Mouse (Mus musculus): ENCODE data around the gene Emid1. TPM values are rescaled to one million over a fixed set of nuclear protein-coding genes. Genes with fewer than 3 reads are reported as not detected.
A peak's percentile ranks its signal among the peaks of the same experiment; 100 is the strongest.

The Emid1 gene
- polyA plus RNA-seq, 1 experiment from 2014 or later = 48.7 TPM

- DNase-seq (ENCODE audit: low spot score) (no peak), ATAC-seq (ENCODE audit: low FRiP score, low TSS enrichment) (peak; percentile 22; the same call in 1 of the 2 replicates)
- no peak for TF ChIP-seq CTCF (IDR thresholded peaks at IDR 0.05; ENCODE audit: low read depth)
- no peak for TF ChIP-seq EP300 (optimal IDR thresholded peaks at IDR 0.05)
- Histone ChIP-seq H3K27ac (replicated peaks) (no peak overlapping the region), H3K9ac (ENCODE audit: low read length) (peak overlapping the region; percentile 38; the same call in 1 of the 2 replicates), H3K36me3 (ENCODE audit: control insufficient read depth, insufficient read depth, low read length) (no peaks in the 10 kb centered on the region), H3K4me3 (ENCODE audit: low read depth, low read length) (no peak overlapping the region), H3K27me3 (ENCODE audit: control insufficient read depth, insufficient read depth, low read length) (no peaks in the 10 kb centered on the region), H3K4me2 (replicated peaks; ENCODE audit: low read depth) (peak overlapping the region; percentile 25; the same call in 1 of the 2 replicates), H3K4me1 (replicated peaks; ENCODE audit: control insufficient read depth, insufficient read depth) (peaks cover 9% of the 10 kb centered on the region), H3K9me3 (ENCODE audit: control insufficient read depth, low read length) (no peaks in the 10 kb centered on the region)
- 29% methylated on average over 7 of the region's 7 CpGs for WGBS
Measured at GRCm38 (mm10) chr11:5149249-5149648, 2.8 kb downstream of the Emid1 start.

DNA sequence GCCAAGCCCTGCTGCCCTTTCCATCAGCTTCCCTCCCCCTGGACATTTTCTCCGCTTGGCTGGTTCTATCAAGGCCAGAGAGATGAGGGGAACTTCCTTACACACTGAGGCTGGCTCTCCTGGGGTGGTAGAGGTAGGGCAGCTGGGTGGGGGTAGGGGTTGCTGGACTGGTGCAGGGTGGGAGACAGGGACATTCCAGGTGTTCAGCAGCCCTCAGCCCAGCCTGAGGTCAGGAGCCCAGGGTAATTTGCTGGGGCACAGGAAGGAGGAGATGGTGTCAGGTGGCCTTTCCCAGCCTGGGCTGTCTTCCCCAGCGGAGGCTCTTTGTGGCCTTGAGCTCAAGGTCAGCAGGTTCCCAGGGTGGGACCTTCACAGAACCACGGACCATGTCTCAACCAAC, 6.5 kb downstream of the Emid1 start:
- Histone ChIP-seq H3K9me3 (ENCODE audit: control insufficient read depth, low read length) (no peaks in the 10 kb centered on the region), H3K4me1 (replicated peaks; ENCODE audit: control insufficient read depth, insufficient read depth) (peaks cover 9% of the 10 kb centered on the region), H3K9ac (ENCODE audit: low read length) (no peak overlapping the region), H3K27ac (replicated peaks) (no peak overlapping the region), H3K4me2 (replicated peaks; ENCODE audit: low read depth) (no peak overlapping the region), H3K36me3 (ENCODE audit: control insufficient read depth, insufficient read depth, low read length) (no peaks in the 10 kb centered on the region), H3K4me3 (ENCODE audit: low read depth, low read length) (no peak overlapping the region), H3K27me3 (ENCODE audit: control insufficient read depth, insufficient read depth, low read length) (no peaks in the 10 kb centered on the region)
- DNase-seq (ENCODE audit: low spot score) = no peak
- no peak for ATAC-seq (ENCODE audit: low FRiP score, low TSS enrichment)
- TF ChIP-seq CTCF (IDR thresholded peaks at IDR 0.05; ENCODE audit: low read depth) (no peak), EP300 (optimal IDR thresholded peaks at IDR 0.05) (no peak)
- 76% methylated on average over 3 of the region's 3 CpGs for WGBS

DNA sequence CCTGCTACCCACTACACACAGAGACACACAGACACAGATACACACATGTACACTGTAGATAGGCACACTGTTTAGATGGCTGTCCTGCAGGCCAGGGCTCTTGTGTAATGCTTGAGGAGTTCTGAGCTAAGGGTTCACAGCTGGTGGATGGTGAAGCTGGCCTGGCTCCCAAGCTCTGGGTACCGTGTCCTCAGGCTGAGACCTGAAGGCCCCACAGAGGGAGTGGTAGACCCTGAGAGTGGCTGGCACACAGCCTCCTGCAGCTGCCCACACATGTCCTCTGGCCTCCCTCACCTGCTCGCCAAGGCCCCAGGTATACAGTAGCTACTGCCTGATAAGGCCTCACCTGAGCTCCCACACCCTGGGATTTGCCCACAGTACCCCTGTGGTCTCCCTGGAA, 10.1 kb downstream of the Emid1 start:
- WGBS = 49% methylated on average over 2 of the region's 2 CpGs
- Histone ChIP-seq H3K4me3 (ENCODE audit: low read depth, low read length) (no peak overlapping the region), H3K9ac (ENCODE audit: low read length) (no peak overlapping the region), H3K27ac (replicated peaks) (no peak overlapping the region), H3K27me3 (ENCODE audit: control insufficient read depth, insufficient read depth, low read length) (no peaks in the 10 kb centered on the region), H3K36me3 (ENCODE audit: control insufficient read depth, insufficient read depth, low read length) (no peaks in the 10 kb centered on the region), H3K4me1 (replicated peaks; ENCODE audit: control insufficient read depth, insufficient read depth) (peaks cover 12% of the 10 kb centered on the region; the same call in 1 of the 2 replicates), H3K4me2 (replicated peaks; ENCODE audit: low read depth) (no peak overlapping the region), H3K9me3 (ENCODE audit: control insufficient read depth, low read length) (no peaks in the 10 kb centered on the region)
- no peak for TF ChIP-seq CTCF (IDR thresholded peaks at IDR 0.05; ENCODE audit: low read depth)
- TF ChIP-seq EP300 (optimal IDR thresholded peaks at IDR 0.05) = no peak
- DNase-seq (ENCODE audit: low spot score) (no peak), ATAC-seq (ENCODE audit: low FRiP score, low TSS enrichment) (no peak)

DNA sequence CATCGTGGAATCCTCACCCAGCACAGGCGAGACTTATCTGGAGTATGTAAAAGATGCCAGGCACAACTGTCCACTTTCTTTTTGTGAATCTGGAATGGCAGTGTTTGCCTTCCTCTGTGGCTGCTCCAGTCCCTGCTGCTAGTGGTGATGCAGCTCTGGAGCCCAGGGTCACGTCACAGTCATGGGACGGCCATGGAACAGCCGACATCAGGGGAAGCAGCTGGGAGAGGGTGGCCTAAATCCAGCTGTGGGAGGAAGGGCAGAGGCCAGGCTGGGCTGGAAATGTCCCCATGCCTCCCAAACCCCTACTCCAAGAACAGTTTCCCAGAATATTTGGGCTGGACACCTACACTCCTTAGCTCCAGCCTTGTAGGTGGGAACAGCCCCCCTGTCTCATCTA, 10.8 kb downstream of the Emid1 start:
- no peak for TF ChIP-seq EP300 (optimal IDR thresholded peaks at IDR 0.05)
- no peak for TF ChIP-seq CTCF (IDR thresholded peaks at IDR 0.05; ENCODE audit: low read depth)
- Histone ChIP-seq H3K27ac (replicated peaks) (peak overlapping the region; percentile 79), H3K9me3 (ENCODE audit: control insufficient read depth, low read length) (no peaks in the 10 kb centered on the region), H3K36me3 (ENCODE audit: control insufficient read depth, insufficient read depth, low read length) (no peaks in the 10 kb centered on the region), H3K4me2 (replicated peaks; ENCODE audit: low read depth) (no peak overlapping the region), H3K9ac (ENCODE audit: low read length) (no peak overlapping the region), H3K4me1 (replicated peaks; ENCODE audit: control insufficient read depth, insufficient read depth) (peaks cover 12% of the 10 kb centered on the region; the same call in 1 of the 2 replicates), H3K4me3 (ENCODE audit: low read depth, low read length) (no peak overlapping the region), H3K27me3 (ENCODE audit: control insufficient read depth, insufficient read depth, low read length) (no peaks in the 10 kb centered on the region)
- no peak for DNase-seq (ENCODE audit: low spot score)
- ATAC-seq (ENCODE audit: low FRiP score, low TSS enrichment) = no peak
- WGBS = 63% methylated on average over 5 of the region's 5 CpGs

DNA sequence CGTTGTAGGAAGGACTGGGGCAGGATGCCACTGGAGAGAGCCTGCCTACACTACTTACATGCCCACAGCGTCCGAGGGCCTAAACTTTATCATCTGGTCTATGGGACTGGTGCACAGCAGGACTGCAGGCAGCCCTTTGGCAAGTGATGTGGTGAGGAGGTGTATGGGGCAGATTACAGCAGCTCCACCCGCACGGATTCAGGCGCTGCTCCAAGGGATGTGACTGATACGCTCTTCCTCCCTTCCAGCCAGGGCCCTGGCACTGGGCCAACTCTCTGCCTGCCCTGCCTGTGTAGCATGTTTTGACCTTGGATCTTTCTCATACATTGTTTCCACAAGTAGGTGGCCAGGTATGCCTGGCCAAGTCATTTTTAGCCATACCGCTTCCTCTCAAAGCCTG, 11.4 kb downstream of the Emid1 start:
- peak overlapping the region; percentile 5; the same call in 1 of the 2 replicates for H3K9ac ChIP-seq (ENCODE audit: low read length)
- no peaks in the 10 kb centered on the region for H3K36me3 ChIP-seq (ENCODE audit: control insufficient read depth, insufficient read depth, low read length)
- peak overlapping the region; percentile 79 for H3K27ac ChIP-seq (replicated peaks)
- no peaks in the 10 kb centered on the region for H3K9me3 ChIP-seq (ENCODE audit: control insufficient read depth, low read length)
- TF ChIP-seq EP300 (optimal IDR thresholded peaks at IDR 0.05) (no peak), CTCF (IDR thresholded peaks at IDR 0.05; ENCODE audit: low read depth) (no peak)
- DNase-seq (ENCODE audit: low spot score) = peak; percentile 81
- ATAC-seq (ENCODE audit: low FRiP score, low TSS enrichment) = peak; percentile 44; the same call in 1 of the 2 replicates
- H3K4me3 ChIP-seq (ENCODE audit: low read depth, low read length) = no peak overlapping the region
- H3K27me3 ChIP-seq (ENCODE audit: control insufficient read depth, insufficient read depth, low read length) = no peaks in the 10 kb centered on the region
- WGBS = 24% methylated on average over 8 of the region's 8 CpGs
- 0 out of 2 replicates have a peak overlapping the region, but pooled peaks have one; percentile 20 for H3K4me2 ChIP-seq (replicated peaks; ENCODE audit: low read depth)
- H3K4me1 ChIP-seq (replicated peaks; ENCODE audit: control insufficient read depth, insufficient read depth) = peaks cover 12% of the 10 kb centered on the region; the same call in 1 of the 2 replicates

GRCm38 (mm10) chr11:5139372-5139771, 12.7 kb downstream of the Emid1 start:
- Histone ChIP-seq H3K9ac (ENCODE audit: low read length) (0 out of 2 replicates have a peak overlapping the region, but pooled peaks have one; percentile 31), H3K27me3 (ENCODE audit: control insufficient read depth, insufficient read depth, low read length) (no peaks in the 10 kb centered on the region), H3K36me3 (ENCODE audit: control insufficient read depth, insufficient read depth, low read length) (no peaks in the 10 kb centered on the region), H3K4me1 (replicated peaks; ENCODE audit: control insufficient read depth, insufficient read depth) (peaks cover 12% of the 10 kb centered on the region; the same call in 1 of the 2 replicates), H3K4me3 (ENCODE audit: low read depth, low read length) (no peak overlapping the region), H3K27ac (replicated peaks) (peak overlapping the region; percentile 79), H3K4me2 (replicated peaks; ENCODE audit: low read depth) (peak overlapping the region; percentile 29; the same call in 1 of the 2 replicates), H3K9me3 (ENCODE audit: control insufficient read depth, low read length) (no peaks in the 10 kb centered on the region)
- no peak for DNase-seq (ENCODE audit: low spot score)
- TF ChIP-seq EP300 (optimal IDR thresholded peaks at IDR 0.05) (no peak), CTCF (IDR thresholded peaks at IDR 0.05; ENCODE audit: low read depth) (no peak)
- ATAC-seq (ENCODE audit: low FRiP score, low TSS enrichment) = no peak
- WGBS = 42% methylated on average over 9 of the region's 9 CpGs
